Mouse (Mus musculus) adrenal gland, postnatal 25 days (tissue): ENCODE measurements at regions not wholly inside any gene's neighbourhood (a gene's known extent, or its start where the extent isn't known, plus 50 kb on each side); places are given as distances from the start of the nearest gene placed in this dataset.

Experiments
- DNase-seq: peaks from one replicate; pipeline ENCODE4 v3.0.0; 2021; ENCODE audit warnings: mixed read lengths

- no peak for DNase-seq
Measured at GRCm38 (mm10) chr4:110125067-110125784, 147.4 kb downstream of the Dmrta2 start.

- no peak for DNase-seq
Measured at GRCm38 (mm10) chr4:110127941-110128520, 150.2 kb downstream of the Dmrta2 start.

GRCm38 (mm10) chr4:110128918-110129317 is 151.1 kb downstream of the Dmrta2 start:
- DNase-seq = peak; percentile 54

- no peak for DNase-seq
Measured at GRCm38 (mm10) chr4:110129518-110129917, 151.7 kb downstream of the Dmrta2 start.

- no peak for DNase-seq
Measured at GRCm38 (mm10) chr4:110132061-110132460, 154.2 kb downstream of the Dmrta2 start.

GRCm38 (mm10) chr4:110134036-110134435 is 156.2 kb downstream of the Dmrta2 start:
- no peak for DNase-seq

- no peak for DNase-seq
Measured at GRCm38 (mm10) chr4:110145229-110145628, 167.4 kb downstream of the Dmrta2 start.

GRCm38 (mm10) chr4:110152103-110152946 is 174.5 kb downstream of the Dmrta2 start:
- no peak for DNase-seq
